Mouse (Mus musculus) liver, embryonic 12.5 days (tissue): ENCODE data around the gene Vav2. TPM values are rescaled to one million over a fixed set of nuclear protein-coding genes. Genes with fewer than 3 reads are reported as not detected.

Experiments
- ATAC-seq: fragments of 200-750 bp; cut with Nextera tagmentation; 2 replicates; pipeline ENCODE4 v1.8.0; 2017; ENCODE audit warnings: moderate number of reproducible peaks, mild to moderate bottlenecking, moderate library complexity
- H3K27ac ChIP-seq: fragments of 300-500 bp; sonication (generic); 2 replicates; pipeline ENCODE4 v1.5.1; 2016; ENCODE audit warnings: mild to moderate bottlenecking
- H3K27me3 ChIP-seq: fragments of 300-500 bp; sonication (generic); replicated peaks from 2 replicates; pipeline ENCODE4 v1.6.1; 2016; ENCODE audit warnings: mild to moderate bottlenecking, moderate library complexity
- H3K36me3 ChIP-seq: fragments of 300-500 bp; sonication (generic); 2 replicates; pipeline ENCODE4 v1.6.1; 2016; ENCODE audit warnings: mild to moderate bottlenecking, moderate library complexity
- H3K4me1 ChIP-seq: fragments of 300-500 bp; sonication (generic); 2 replicates; pipeline ENCODE4 v1.6.1; 2016
- H3K4me2 ChIP-seq: fragments of 300-500 bp; sonication (generic); 2 replicates; pipeline ENCODE4 v1.6.1; 2016; ENCODE audit warnings: mild to moderate bottlenecking, moderate library complexity
- H3K4me3 ChIP-seq: fragments of 300-500 bp; sonication (generic); 2 replicates; pipeline ENCODE4 v1.5.1; 2016; ENCODE audit warnings: mild to moderate bottlenecking, moderate library complexity
- H3K9ac ChIP-seq: fragments of 300-500 bp; sonication (generic); 2 replicates; pipeline ENCODE4 v1.6.1; 2016; ENCODE audit warnings: mild to moderate bottlenecking, moderate library complexity
- H3K9me3 ChIP-seq: fragments of 300-500 bp; sonication (generic); replicated peaks from 2 replicates; pipeline ENCODE4 v1.6.1; 2016; ENCODE audit warnings: mild to moderate bottlenecking, moderate library complexity
- WGBS: fragments of 180-500 bp; shearing (Covaris S2); methylation state at CpG from one replicate; pipeline ENCODE4 v1.1.7; 2016; ENCODE audit not compliant: insufficient replicate concordance; 5-methylcytosine and 5-hydroxymethylcytosine counted together
- polyA plus RNA-seq: library from polyadenylated mRNA; unstranded; fragments of >200 nt; fragmentation: Nextera tagmentation; extraction: Ambion mirVana; gene quantifications from 2 replicates; pipeline ENCODE4 v1.2.1, GENCODE M21; 2016

The Vav2 gene
- polyA plus RNA-seq, 1 experiment from 2014 or later, result 5.8 TPM

DNA sequence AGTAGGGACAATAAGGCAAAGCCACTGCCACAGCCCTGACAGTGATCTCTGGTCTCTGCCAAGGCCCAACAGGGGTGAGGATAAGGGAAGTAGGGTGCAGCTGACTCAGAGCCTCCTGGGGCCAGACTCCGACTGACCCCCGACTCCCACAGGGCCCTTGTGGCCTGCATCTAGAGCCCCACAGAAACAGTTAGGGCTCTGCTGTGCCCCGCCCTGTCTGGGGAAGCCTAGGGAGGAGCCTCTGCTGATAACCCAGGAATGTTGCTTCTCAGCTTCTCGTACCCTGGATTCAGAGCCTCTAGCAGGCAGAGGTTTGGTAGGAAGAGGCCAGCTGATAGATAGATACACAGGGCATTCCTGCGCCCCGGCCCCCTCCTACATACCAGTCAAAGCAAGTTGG is 99.8 kb downstream of the Vav2 start:
- Histone ChIP-seq H3K4me1 (peaks cover 70% of the 10 kb centered on the region), H3K27ac (no peak overlapping the region)

DNA sequence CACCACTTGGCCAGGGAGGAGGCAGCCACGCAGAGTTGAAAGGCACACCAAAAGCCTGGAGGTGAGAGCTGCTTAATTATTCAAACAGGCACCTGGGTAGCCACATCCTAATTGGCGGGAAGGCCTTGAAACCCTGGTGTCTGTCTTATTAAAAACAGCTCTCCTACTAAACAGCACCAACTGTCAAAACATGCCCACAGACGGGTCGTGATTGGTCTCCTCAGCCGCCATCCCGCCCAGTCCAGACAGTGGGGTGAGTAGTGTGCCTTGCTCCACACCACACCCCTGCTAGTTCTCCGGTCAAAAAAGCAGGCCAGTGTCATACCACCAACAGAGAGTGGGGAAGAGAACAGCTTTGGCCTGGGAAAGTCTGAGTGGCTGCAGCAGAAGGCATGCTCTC is 100.5 kb downstream of the Vav2 start:
- H3K27ac ChIP-seq, result no peak overlapping the region
- H3K4me3 ChIP-seq, result no peak overlapping the region
- H3K36me3 ChIP-seq, result no peaks in the 10 kb centered on the region
- no peak overlapping the region for H3K9ac ChIP-seq
- 66% methylated on average over 7 of the region's 7 CpGs for WGBS
- H3K4me1 ChIP-seq, result peaks cover 77% of the 10 kb centered on the region
- no peaks in the 10 kb centered on the region for H3K27me3 ChIP-seq
- ATAC-seq, result no peak
- no peak overlapping the region for H3K4me2 ChIP-seq
- no peaks in the 10 kb centered on the region for H3K9me3 ChIP-seq

More for the DNA sequence above, 99.8 kb downstream of the Vav2 start:
- Histone ChIP-seq H3K4me2 (no peak overlapping the region), H3K9me3 (no peaks in the 10 kb centered on the region), H3K4me3 (no peak overlapping the region), H3K27me3 (no peaks in the 10 kb centered on the region), H3K9ac (no peak overlapping the region), H3K36me3 (no peaks in the 10 kb centered on the region)
- 15% methylated on average over 6 of the region's 6 CpGs for whole genome bisulfite sequencing
- ATAC-seq, result peak; percentile 42; the same call in 1 of the 2 replicates

DNA sequence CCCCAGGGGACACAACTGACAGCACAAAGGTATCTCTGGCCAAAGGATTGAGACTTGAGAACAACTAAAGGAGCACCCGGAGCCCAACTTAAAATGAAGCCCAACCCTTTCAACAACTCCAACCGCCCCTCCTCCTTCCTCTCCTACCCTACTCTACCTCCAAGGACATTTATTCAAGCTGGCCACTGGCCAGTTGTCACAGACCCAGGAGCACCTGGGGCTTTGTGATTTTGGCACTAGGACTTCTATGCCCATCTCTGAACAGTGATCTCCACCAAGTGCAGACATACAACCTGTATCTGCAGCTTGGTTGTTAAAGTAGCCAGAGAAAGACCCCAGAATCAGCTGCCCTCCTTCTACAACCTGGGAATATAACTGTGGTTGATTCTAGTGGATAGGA is 102.1 kb downstream of the Vav2 start:
- Histone ChIP-seq H3K4me3 (no peak overlapping the region), H3K9ac (no peak overlapping the region), H3K4me2 (no peak overlapping the region), H3K27me3 (no peaks in the 10 kb centered on the region), H3K4me1 (peaks cover 77% of the 10 kb centered on the region), H3K9me3 (no peaks in the 10 kb centered on the region), H3K27ac (no peak overlapping the region), H3K36me3 (no peaks in the 10 kb centered on the region)
- ATAC-seq, result no peak
- WGBS, result 7% methylated on average over 2 of the region's 2 CpGs

DNA sequence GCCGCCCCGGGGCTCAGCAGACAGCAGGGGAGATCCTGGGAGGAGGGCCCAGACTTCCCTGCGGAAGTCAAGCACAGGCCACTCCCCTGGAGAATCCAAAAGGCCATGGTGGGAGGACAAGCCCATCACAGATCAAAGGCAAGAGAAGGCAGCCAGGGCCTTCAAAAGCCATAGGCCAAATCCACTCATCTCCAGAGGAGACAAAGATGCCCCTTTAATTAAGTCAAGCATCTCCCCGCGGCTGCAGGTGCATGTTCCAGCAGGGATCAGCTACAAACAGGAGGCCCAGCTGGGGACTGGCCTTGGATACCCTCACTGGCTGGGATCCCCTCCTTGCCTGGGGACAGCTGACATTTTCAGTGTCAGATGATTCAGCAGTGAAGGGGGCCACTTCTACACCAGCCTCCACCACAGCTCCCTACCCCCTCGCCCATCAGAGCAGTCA is 105.4 kb downstream of the Vav2 start:
- Histone ChIP-seq H3K9me3 (no peaks in the 10 kb centered on the region), H3K27ac (no peak overlapping the region), H3K4me1 (peaks cover 48% of the 10 kb centered on the region), H3K36me3 (no peaks in the 10 kb centered on the region), H3K9ac (no peak overlapping the region), H3K4me2 (no peak overlapping the region), H3K27me3 (no peaks in the 10 kb centered on the region), H3K4me3 (no peak overlapping the region)
- WGBS, result 67% methylated on average over 6 of the region's 6 CpGs
- no peak for ATAC-seq

DNA sequence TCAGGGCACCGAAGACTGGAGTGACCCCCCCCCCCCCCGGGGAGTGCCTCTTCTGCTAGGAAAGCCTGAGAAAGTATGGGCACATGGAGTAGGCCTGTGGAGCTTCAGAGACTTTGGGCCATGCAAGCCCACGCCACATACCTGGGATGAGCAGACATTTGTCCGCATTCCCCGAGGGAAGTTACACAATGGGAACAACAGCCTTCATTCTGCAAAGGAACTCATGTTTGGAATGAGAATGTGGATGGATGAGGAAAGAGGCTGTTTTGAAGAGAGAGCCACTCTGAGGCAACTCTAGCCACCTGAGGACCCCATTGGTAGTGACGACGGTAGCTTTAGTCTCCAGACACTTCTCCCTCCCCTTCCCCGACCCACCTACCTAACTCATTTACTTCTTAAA is 106.0 kb downstream of the Vav2 start:
- WGBS, result 73% methylated on average over 8 of the region's 8 CpGs
- Histone ChIP-seq H3K9ac (no peak overlapping the region), H3K4me1 (peaks cover 44% of the 10 kb centered on the region), H3K36me3 (no peaks in the 10 kb centered on the region), H3K27me3 (no peaks in the 10 kb centered on the region), H3K27ac (no peak overlapping the region), H3K9me3 (no peaks in the 10 kb centered on the region), H3K4me3 (no peak overlapping the region), H3K4me2 (no peak overlapping the region)
- ATAC-seq, result no peak

DNA sequence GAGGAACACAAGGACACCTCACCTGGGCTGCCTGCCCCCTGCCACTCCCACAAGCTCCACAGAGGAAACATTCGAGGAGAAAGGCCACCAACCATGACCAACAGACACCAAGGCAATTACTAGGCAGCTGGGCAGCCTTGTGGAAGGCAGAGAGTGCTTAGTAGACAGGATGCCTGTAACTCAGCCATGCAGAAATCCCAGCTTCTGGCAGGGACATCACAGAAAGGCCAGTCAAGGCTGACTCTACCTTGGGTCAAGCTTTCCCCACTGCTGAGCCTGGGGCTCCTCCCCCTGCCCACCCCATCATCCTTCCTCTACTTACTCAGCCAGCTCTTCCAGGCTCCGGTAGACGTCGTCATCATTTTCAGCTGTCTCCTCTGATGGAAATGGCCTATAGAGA is 108.2 kb downstream of the Vav2 start:
- no peak for ATAC-seq
- H3K27ac ChIP-seq, result no peak overlapping the region
- no peak overlapping the region for H3K4me3 ChIP-seq
- H3K4me2 ChIP-seq, result no peak overlapping the region
- peaks cover 29% of the 10 kb centered on the region for H3K4me1 ChIP-seq
- no peaks in the 10 kb centered on the region for H3K36me3 ChIP-seq
- no peaks in the 10 kb centered on the region for H3K9me3 ChIP-seq
- H3K9ac ChIP-seq, result no peak overlapping the region
- H3K27me3 ChIP-seq, result no peaks in the 10 kb centered on the region
- WGBS, result 71% methylated on average over 4 of the region's 4 CpGs

DNA sequence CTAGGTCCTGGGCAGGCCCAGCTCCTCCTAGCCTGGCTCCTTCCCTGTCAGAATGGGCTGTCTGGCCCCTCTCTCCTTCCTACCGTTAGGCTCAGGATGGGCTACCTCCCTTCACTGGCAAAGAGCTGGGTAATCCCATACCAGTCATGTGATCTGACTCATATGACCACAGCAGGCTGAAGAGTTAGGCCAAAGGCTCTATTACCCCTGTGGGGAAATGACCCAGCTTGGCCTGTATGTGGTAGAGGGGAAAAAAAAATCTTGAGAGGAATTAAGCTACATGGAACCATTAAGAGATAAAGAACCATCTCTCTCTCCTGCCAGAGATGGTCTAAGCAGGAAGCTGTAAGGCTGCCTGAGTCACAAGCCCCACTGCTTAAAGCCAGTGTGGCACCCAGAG is 108.6 kb downstream of the Vav2 start:
- H3K9ac ChIP-seq, result no peak overlapping the region
- H3K4me2 ChIP-seq, result no peak overlapping the region
- no peak overlapping the region for H3K4me3 ChIP-seq
- no peaks in the 10 kb centered on the region for H3K27me3 ChIP-seq
- peaks cover 25% of the 10 kb centered on the region for H3K4me1 ChIP-seq
- 47% methylated on average over 1 of the region's 1 CpGs for WGBS
- H3K27ac ChIP-seq, result no peak overlapping the region
- no peaks in the 10 kb centered on the region for H3K9me3 ChIP-seq
- ATAC-seq, result no peak
- H3K36me3 ChIP-seq, result no peaks in the 10 kb centered on the region

DNA sequence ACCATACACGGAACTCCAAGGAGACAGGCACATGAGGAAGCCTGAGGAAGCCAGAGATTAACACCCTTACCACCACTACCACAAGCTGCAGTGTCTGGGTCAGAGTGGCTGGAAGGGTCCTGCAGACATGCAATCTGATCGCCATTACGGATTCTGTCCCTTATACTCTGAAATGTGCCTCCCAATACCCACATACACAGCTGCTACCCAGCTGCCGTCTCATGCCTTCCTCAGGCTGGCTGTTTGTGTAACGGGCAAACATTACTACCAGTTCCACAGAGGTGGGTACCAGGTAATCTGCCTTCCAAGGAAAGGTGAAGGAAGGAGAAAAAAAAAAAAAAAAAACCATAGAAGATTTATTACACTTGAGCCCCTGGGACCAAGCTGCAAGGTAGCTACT is 110.7 kb downstream of the Vav2 start:
- Histone ChIP-seq H3K4me2 (no peak overlapping the region), H3K27ac (no peak overlapping the region), H3K9ac (no peak overlapping the region), H3K27me3 (no peaks in the 10 kb centered on the region), H3K9me3 (no peaks in the 10 kb centered on the region), H3K4me1 (peaks cover 8% of the 10 kb centered on the region; the same call in 1 of the 2 replicates), H3K36me3 (no peaks in the 10 kb centered on the region), H3K4me3 (no peak overlapping the region)
- no peak for ATAC-seq
- WGBS, result 72% methylated on average over 5 of the region's 5 CpGs

DNA sequence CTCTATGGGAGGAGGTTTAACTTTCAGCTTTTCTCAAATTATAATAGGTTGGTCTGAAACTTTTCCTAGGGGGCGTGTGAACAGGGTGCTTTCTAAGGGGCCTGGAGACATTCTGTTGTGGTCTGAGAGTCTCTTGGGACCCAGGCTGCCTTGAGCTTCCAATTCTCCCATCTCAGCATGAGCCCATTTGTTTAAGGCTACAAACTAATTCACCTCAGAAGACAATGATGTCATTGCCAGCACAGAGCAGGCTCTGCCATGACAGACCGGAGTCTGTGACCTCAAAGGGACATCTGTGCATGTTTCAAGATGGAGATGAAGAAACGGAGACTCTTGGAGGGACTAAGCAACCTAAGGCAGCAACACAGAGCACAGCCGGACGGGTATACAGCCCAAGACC is 112.6 kb downstream of the Vav2 start:
- no peaks in the 10 kb centered on the region for H3K36me3 ChIP-seq
- no peak for ATAC-seq
- WGBS, result 75% methylated on average over 5 of the region's 5 CpGs

DNA sequence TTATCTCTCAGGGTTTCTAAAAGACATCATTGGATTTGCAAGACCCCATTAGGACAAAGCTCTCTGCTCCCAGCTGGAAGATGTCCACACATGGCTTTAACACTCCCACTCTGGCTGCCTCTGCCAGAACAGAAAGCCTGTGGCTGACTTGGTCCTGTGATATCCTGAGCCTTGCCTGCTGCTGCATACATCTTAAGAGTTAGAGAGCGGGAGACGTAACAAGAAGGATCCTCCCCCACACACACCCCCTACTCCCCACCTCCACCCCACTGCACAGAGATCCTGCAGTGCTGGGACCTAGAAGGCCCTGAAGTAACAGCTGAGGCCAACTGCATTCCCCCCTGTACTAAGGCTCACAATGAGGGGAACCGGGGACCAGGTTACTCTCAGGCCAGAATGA is 114.3 kb downstream of the Vav2 start:
- H3K4me1 ChIP-seq, result peaks cover 8% of the 10 kb centered on the region; the same call in 1 of the 2 replicates
- WGBS, result 69% methylated on average over 3 of the region's 3 CpGs
- no peak overlapping the region for H3K27ac ChIP-seq
- no peak for ATAC-seq
- no peak overlapping the region for H3K4me3 ChIP-seq
- H3K9ac ChIP-seq, result no peak overlapping the region
- no peaks in the 10 kb centered on the region for H3K27me3 ChIP-seq
- H3K4me2 ChIP-seq, result no peak overlapping the region
- H3K9me3 ChIP-seq, result no peaks in the 10 kb centered on the region
- no peaks in the 10 kb centered on the region for H3K36me3 ChIP-seq

More for the DNA sequence above, 112.6 kb downstream of the Vav2 start:
- Histone ChIP-seq H3K27ac (no peak overlapping the region), H3K4me1 (peaks cover 8% of the 10 kb centered on the region; the same call in 1 of the 2 replicates), H3K9ac (no peak overlapping the region), H3K9me3 (no peaks in the 10 kb centered on the region), H3K4me2 (no peak overlapping the region), H3K27me3 (no peaks in the 10 kb centered on the region), H3K4me3 (no peak overlapping the region)

DNA sequence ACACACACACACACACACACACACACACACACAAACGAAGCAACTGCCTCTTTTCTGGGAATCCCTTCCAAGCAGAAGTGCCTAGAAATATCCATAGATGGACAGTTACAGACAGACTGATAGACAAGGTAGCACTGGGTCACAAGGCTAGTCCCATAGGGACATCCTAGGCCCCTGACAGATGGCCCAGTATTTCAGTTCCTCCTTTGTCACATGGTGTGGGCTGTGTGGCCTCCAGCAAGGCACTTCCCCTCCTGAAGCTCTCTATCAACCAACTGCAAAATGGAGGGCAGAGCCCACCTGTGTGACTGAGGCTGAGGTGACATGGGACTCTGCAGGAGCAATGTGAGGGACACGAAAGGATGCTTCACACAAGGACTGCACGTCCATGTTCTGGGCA is 115.2 kb downstream of the Vav2 start:
- no peak overlapping the region for H3K4me3 ChIP-seq
- H3K27me3 ChIP-seq, result no peaks in the 10 kb centered on the region
- no peak; the same call in 1 of the 2 replicates for ATAC-seq
- no peaks in the 10 kb centered on the region for H3K36me3 ChIP-seq
- H3K9me3 ChIP-seq, result no peaks in the 10 kb centered on the region
- no peak overlapping the region for H3K27ac ChIP-seq
- H3K4me1 ChIP-seq, result peaks cover 8% of the 10 kb centered on the region; the same call in 1 of the 2 replicates
- WGBS, result 63% methylated on average over 3 of the region's 3 CpGs
- H3K9ac ChIP-seq, result no peak overlapping the region
- H3K4me2 ChIP-seq, result no peak overlapping the region

DNA sequence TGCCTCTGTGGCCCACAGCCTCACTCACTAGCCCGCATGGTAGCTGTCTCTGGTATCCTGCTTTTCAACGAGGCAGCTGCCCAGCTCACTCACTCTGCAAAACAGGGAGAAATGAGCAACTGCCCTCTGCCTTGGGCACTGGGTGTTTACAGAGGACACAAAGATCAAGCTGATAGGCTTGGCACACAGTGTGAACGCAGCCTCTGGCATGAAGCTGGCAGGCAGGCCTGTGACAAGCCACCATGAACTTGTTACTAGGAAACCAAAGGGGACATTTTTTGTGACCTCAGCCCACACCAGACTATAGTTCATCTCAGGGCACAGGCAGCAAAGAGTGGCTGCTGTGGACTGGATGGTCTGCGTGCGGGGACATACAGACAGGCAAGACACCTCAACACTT is 115.9 kb downstream of the Vav2 start:
- no peak for ATAC-seq
- H3K27me3 ChIP-seq, result no peaks in the 10 kb centered on the region

DNA sequence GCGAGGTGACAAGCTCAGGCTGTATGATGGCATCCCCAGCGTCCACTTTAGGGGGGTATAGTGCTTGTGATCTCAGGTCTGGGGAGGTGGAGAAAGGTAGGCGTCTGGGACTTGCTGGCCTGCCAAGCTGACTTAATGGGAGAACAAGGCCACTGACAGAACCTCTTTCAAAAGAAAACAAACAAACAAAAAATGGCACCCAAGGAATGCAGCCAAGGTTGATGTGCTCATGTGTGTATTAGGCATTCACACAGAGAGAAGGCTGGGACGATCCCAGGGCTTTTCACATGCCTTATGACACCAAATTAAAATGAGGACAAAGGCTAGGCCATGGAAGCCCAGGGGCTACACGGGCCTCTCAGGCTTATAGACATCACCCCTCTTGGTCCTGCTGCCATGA is 116.6 kb downstream of the Vav2 start:
- Histone ChIP-seq H3K4me2 (no peak overlapping the region), H3K9me3 (no peaks in the 10 kb centered on the region), H3K9ac (no peak overlapping the region), H3K36me3 (no peaks in the 10 kb centered on the region), H3K27me3 (no peaks in the 10 kb centered on the region), H3K4me1 (no peaks in the 10 kb centered on the region), H3K27ac (no peak overlapping the region), H3K4me3 (no peak overlapping the region)
- WGBS, result 68% methylated on average over 5 of the region's 5 CpGs
- ATAC-seq, result no peak

More for the DNA sequence above, 115.9 kb downstream of the Vav2 start:
- no peaks in the 10 kb centered on the region for H3K36me3 ChIP-seq
- no peaks in the 10 kb centered on the region for H3K9me3 ChIP-seq
- peaks cover 7% of the 10 kb centered on the region; the same call in 1 of the 2 replicates for H3K4me1 ChIP-seq
- H3K27ac ChIP-seq, result no peak overlapping the region
- H3K4me3 ChIP-seq, result no peak overlapping the region
- no peak overlapping the region for H3K9ac ChIP-seq
- H3K4me2 ChIP-seq, result no peak overlapping the region
- 84% methylated on average over 5 of the region's 5 CpGs for WGBS
